Mouse (Mus musculus) R1 (cell line): Measurements from ENCODE around the gene Fxr2.

Experiments used
- DNase-seq: peaks from one replicate; pipeline ENCODE4 v3.0.0-alpha.2; 2018; ENCODE audit warnings: low read depth, low spot score

The Fxr2 gene

DNA sequence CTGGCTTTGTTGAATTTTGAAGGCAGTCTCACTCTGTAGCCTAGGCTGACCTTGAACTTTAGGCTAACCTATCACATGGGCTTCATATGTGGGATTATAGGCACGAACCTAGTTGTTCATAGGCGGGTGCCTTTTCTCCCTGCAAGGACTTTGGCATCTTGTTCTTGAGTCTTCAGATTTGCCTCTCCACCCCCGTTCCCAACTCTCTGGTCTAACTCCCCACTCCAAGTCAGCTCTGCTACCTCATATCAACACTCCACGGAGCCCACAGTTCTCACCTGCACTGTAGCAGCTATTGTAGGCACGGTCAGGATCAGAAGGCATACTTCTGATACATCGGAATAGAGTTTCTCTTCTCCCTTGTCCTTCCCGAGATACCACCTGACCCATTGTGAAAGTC is 50.8 kb downstream of the Fxr2 start:
- no peak for DNase-seq

GRCm38 (mm10) chr11:69684128-69684745 is 51.4 kb downstream of the Fxr2 start:
- DNase-seq, result no peak

GRCm38 (mm10) chr11:69684936-69685335 is 52.1 kb downstream of the Fxr2 start:
- no peak for DNase-seq

GRCm38 (mm10) chr11:69685526-69686148 is 52.8 kb downstream of the Fxr2 start, which contains the start of gene Tnfsf13:
Tnfsf13 (minus strand) TSS chr11:69685784.
- no peak for DNase-seq

DNA sequence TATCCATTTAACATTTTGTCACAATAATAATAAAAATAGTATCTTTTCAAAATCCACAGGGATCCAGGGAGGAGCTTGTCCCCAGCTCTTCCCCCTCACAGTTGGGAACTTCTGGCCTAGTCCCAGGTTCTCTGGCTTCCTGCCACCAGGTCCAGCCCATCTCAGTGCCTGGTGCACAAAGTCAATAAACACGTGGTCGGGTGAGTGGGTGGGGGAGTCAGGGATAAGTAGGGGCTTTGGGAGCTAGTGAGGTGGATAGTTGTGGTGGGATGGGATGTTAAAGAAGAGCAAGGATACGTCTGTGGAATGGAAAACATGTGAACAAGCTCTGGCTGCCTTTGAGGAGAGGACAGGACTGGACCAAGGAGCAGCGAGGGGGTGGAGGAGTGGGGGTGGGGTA is 53.6 kb downstream of the Fxr2 start:
- peak; percentile 85 for DNase-seq

DNA sequence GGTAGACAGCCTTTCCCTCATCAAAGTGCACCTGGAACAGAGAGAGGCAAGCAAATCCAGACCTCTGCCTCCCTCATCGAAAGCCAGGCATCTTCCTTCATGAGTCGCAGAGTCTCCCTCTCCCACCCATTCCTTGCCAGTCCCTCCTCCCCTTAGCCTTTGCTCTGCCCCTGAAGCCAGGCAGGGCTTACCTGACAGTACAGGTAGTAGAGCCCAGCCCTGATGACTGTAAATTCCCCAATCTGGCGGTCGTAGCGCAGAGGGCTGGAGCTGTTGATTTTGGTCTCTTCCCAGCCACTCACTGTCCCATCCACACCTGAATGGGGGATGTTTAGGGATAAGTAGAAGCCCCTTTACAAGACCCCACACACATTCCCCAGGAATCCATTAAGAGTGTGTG is 54.3 kb downstream of the Fxr2 start:
- no peak for DNase-seq

DNA sequence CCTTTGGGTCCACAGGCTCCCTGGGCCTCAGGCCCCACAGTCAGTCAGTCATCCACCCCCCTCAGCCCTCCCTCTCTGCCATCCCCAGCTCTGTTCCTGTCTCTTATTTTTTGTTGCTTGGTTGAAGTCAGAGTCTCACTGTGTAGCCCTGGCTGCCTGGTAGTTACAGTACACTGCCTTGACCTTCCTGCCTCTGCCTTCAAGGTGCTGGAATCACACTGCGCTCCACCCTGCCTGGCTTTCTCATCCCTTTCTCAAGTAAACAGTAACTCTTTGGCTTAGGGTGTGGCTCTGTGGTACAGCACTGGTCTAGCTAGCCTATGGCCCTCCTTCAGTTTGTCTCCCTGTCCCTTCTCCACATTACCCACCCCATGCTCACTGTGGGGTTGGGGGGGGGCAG is 57.1 kb downstream of the Fxr2 start:
- DNase-seq, result peak; percentile 75

DNA sequence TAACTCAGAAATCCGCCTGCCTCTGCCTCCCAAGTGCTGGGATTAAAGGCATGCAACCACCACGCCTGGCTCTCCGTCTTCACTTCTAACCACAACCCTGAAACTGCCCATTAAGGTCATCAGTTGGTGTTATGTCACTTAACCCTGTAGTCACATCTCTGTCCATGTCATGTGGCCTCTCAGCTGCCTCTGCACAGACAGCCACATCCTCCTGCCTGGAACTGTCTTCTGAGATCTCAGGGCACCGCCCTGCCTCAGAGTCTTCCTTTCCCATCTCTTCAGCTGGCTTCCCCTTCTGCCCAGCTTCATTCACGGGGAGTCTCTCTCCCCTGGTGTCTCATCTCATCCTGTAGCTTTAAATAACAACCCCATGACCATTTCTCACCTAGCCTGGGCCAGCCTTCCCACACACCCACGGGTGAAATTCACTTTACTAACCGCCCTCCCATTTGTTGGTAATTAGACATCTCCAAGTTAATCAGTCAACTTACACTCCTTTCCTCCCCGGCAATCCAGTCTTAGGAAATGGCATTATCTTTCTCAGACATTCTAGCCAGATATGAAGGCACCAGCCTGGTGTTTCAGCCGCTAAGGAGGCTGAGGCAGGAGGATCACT is 59.5 kb downstream of the Fxr2 start:
- no peak for DNase-seq

- DNase-seq, result no peak
Measured at GRCm38 (mm10) chr11:69692863-69693262, 60.1 kb downstream of the Fxr2 start.

DNA sequence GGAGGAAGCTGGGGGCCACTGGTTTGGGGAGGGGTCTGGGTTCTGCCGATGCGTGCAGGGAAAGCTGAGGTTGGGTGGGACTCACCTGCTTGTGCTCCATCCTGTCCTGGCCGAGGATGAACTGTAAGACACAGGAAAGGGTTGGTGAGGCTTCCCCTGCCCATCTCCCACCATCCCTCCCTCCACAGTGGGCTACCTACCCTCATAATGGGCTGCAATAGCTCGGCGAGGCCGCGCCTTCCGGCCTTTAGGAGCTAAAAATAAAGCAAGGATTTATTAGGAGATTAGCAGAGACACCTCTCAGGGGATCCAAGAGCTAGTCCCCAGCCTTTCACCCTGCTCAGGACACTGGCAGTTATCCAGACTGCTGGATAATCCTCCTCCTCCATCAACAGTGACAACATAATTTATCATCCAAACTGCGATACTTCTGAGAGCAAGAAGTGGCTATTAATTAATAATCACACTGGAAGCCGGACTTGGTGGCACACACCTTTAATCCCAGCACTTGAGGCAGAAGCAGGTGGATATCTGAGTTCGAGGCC is 60.7 kb downstream of the Fxr2 start:
- no peak for DNase-seq

- no peak for DNase-seq
Measured at GRCm38 (mm10) chr11:69695046-69695360, 62.2 kb downstream of the Fxr2 start.

DNA sequence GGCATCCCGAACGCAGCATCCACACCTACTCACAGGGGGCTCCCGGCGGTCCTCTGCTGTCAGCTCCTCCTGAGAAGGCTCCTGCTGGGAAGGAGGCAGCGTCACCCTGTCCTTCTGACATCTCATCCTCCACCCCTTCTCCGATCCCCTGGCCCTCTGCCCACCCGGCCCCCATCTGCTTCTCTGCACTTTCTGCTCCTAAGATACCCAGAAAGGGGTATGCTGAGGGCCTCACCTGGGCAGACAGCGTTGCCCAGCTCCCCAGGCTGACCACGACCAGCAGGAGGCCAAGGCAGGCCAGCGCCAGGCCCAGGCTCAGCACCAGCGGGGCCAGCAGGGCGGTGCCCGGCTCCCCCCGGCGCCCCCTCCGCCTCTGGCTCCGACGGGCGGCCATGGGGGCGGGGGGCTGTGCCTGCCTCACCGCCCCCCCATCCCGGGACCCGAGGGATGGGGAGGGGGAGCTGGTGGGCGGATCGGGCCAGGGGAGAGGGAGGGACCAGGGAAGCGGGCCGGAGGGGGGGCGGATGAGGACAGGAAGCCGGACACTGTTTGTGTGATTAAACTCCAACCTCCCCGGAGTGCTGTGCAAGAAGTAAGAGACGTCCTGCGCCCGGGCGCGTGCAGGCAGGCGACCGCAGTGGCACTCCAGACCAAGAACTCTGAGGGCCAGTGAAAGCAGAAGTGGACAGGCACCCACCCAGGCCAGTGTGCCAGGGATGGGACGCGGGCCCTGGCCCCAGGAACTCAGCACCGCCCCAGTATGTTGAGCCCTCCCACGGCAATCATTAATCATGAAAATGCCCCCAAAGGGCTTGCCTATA is 62.8 kb downstream of the Fxr2 start, which contains the start of the genes Tnfsf12 and Tnfsfm13:
Gene Tnfsf12 (minus strand): TSS at position 489 of the 821 bp plus-strand sequence.
Gene Tnfsfm13 (minus strand): TSS at position 738 of the 821 bp plus-strand sequence.
- DNase-seq, result peak; percentile 49

GRCm38 (mm10) chr11:69697396-69697795 is 64.6 kb downstream of the Fxr2 start:
- DNase-seq, result no peak

DNA sequence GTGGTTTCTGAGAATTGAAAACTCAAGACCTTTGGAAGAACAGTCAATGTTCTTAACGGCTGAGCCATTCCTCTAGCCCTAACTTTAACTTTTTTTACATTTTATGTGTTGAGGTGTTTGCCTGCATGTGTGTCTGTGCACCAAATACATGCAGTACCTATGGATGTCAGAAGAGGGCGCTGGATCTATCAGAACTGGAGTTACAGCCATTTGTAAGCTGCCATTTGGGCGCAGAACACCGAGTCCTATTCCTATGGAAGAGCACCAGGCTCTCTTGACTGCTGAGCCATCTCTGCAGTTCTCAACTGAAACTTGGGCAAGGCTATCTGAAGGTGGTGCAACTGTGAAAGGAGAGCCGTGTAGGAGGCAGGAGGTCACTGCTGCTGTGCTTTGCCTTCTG is 65.8 kb downstream of the Fxr2 start:
- peak; percentile 91 for DNase-seq

DNA sequence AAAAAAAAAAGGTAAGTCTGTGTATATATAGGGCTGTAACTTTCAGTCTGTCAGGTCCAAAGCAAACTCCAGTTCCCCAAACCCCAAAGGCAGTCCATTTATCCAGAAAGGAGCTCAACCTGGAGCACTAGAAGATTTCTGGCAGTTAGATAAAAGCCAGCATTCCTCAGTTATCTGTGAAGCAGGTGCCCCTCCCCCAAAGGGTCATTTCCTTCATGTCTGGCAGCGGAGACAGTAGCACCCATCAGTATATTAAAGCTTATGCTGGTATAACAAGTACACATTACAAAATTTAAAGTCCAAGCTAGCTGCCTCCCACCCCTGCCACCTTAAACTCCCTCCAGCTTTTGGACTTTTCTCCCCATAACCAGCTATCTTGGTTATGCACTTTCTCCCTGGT is 66.8 kb downstream of the Fxr2 start:
- DNase-seq, result no peak

- DNase-seq, result peak; percentile 51
Measured at GRCm38 (mm10) chr11:69702886-69703285, 70.1 kb downstream of the Fxr2 start.
